Mouse (Mus musculus) myocyte (in vitro differentiated cells): ENCODE data around the gene CN725425. TPM values are rescaled to one million over a fixed set of nuclear protein-coding genes. Genes with fewer than 3 reads are reported as not detected.

ENCODE experiments used
- H3K27me3 ChIP-seq: one replicate; pipeline ENCODE4 v1.6.1; 2011; ENCODE audit not compliant: control insufficient read depth, insufficient read depth, insufficient read length
- H3K36me3 ChIP-seq: one replicate; pipeline ENCODE4 v1.6.1; 2011; ENCODE audit not compliant: control insufficient read depth, insufficient read depth
- H3K4me2 ChIP-seq: one replicate; pipeline ENCODE4 v1.6.1; 2011; ENCODE audit warnings: low read depth, control low read depth
- H3K4me3 ChIP-seq: one replicate; pipeline ENCODE4 v1.5.1; 2011; ENCODE audit warnings: mild to moderate bottlenecking, control low read depth, moderate library complexity
- H3K79me2 ChIP-seq: one replicate; pipeline ENCODE4 v1.6.1; 2011; ENCODE audit not compliant: control insufficient read depth, insufficient read depth
- H3ac ChIP-seq: one replicate; pipeline ENCODE4 v1.6.1; 2011; ENCODE audit not compliant: control insufficient read depth, insufficient read length
- CEBPB ChIP-seq: IDR thresholded peaks from 2 replicates; pipeline ENCODE4 v1.6.1; 2011; ENCODE audit warnings: mild to moderate bottlenecking, moderate library complexity; ENCODE audit not compliant: poor library complexity, insufficient read depth, severe bottlenecking
- E2F4 ChIP-seq: IDR thresholded peaks from one replicate; pipeline ENCODE4 v1.6.1; 2011; ENCODE audit warnings: mild to moderate bottlenecking, control low read depth, moderate library complexity; ENCODE audit not compliant: insufficient read depth
- MAX ChIP-seq: IDR thresholded peaks from one replicate; pipeline ENCODE4 v1.6.1; 2011; ENCODE audit warnings: low read depth, mild to moderate bottlenecking, control low read depth
- MYOD1 ChIP-seq, 3 experiments: IDR thresholded peaks; one replicate each; pipeline ENCODE4 v1.6.1; 2011; ENCODE audit warnings: control low read depth in 2 of 3, low read depth in 2 of 3, mild to moderate bottlenecking in 2 of 3, moderate library complexity in 1 of 3; ENCODE audit not compliant: insufficient read length in 2 of 3, control insufficient read depth in 1 of 3
- MYOG ChIP-seq, 3 experiments: IDR thresholded peaks; one replicate each; pipeline ENCODE4 v1.6.1; 2011; ENCODE audit warnings: control low read depth in 2 of 3, low read depth in 2 of 3, mild to moderate bottlenecking in 2 of 3; ENCODE audit not compliant: insufficient read length in 2 of 3, control insufficient read depth in 1 of 3, insufficient read depth in 1 of 3
- POLR2A ChIP-seq: IDR thresholded peaks from one replicate; pipeline ENCODE4 v1.6.1; 2011; ENCODE audit warnings: low read depth, mild to moderate bottlenecking, control low read depth, moderate library complexity; ENCODE audit not compliant: insufficient read length
- POLR2AphosphoS2 ChIP-seq: IDR thresholded peaks from one replicate; pipeline ENCODE4 v1.6.1; 2011; ENCODE audit warnings: low read depth, control low read depth; ENCODE audit not compliant: insufficient read length
- REST ChIP-seq: IDR thresholded peaks from one replicate; pipeline ENCODE4 v1.6.1; 2011; ENCODE audit warnings: mild to moderate bottlenecking, control low read depth, moderate library complexity; ENCODE audit not compliant: insufficient read depth, insufficient read length
- SRF ChIP-seq: IDR thresholded peaks from one replicate; pipeline ENCODE4 v1.6.1; 2011; ENCODE audit warnings: low read depth; ENCODE audit not compliant: control insufficient read depth, insufficient read length
- TCF12 ChIP-seq: IDR thresholded peaks from one replicate; pipeline ENCODE4 v1.6.1; 2011; ENCODE audit warnings: mild to moderate bottlenecking, control low read depth; ENCODE audit not compliant: poor library complexity, insufficient read depth, severe bottlenecking
- TCF3 ChIP-seq: IDR thresholded peaks from one replicate; pipeline ENCODE4 v1.6.1; 2011; ENCODE audit warnings: low read depth, control low read depth; ENCODE audit not compliant: insufficient read length
- USF1 ChIP-seq: IDR thresholded peaks from one replicate; pipeline ENCODE4 v1.6.1; 2011; ENCODE audit warnings: low read depth, mild to moderate bottlenecking, control low read depth, moderate library complexity
- polyA plus RNA-seq: library from polyadenylated mRNA; unstranded; fragments of >200 nt; fragmentation: generic; extraction: Trizol; gene quantifications from one replicate; pipeline ENCODE4 v1.2.1, GENCODE M21; 2012; ENCODE audit warnings: missing spikeins

The CN725425 gene
- polyA plus RNA-seq, 1 experiment: not detected

DNA sequence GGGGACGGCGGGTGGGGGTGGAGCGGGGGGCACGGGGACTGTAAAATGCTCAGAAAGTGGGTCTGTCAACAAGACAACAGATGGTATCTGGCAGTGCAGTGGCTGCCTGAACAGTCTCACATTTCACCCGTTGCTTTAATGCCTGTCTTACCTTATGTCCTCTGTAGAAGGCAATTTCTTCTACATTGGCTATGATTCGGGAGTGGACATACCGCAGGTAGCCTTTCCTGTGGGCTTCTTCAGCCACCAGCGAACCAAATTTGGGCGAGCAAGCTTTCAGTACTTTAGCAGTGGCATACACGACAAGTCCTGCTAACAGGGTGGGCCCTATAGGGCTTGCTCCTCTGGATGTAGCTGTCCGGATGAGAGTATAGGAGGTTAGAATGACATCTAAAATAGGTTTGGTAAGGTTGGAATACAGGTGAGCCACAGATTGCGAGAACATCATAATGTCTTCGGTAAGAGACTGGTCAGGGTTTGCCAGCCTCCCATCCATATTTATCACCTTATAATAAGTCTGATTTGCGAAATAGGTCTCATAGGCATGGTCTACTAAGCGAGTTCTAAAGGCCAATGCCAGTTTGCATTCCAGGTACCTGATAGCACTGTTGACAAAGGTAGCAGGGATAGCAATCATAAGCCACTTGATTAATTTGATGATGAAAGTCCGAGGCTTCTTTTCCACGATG lies 8.6 kb upstream of the CN725425 start:
- Histone ChIP-seq H3K36me3 (no peaks in the 10 kb centered on the region), H3ac (no peak overlapping the region), H3K4me3 (peak overlapping the region; percentile 32), H3K27me3 (no peaks in the 10 kb centered on the region), H3K79me2 (no peaks in the 10 kb centered on the region), H3K4me2 (peak overlapping the region; percentile 88)
- TF ChIP-seq E2F4 (no peak), TCF3 (no peak), CEBPB (no peak), TCF12 (no peak), POLR2A (no peak), USF1 (no peak), MYOD1 (IDR thresholded peaks at IDR 0.05; ENCODE audit: control insufficient read depth in 1 of 3, insufficient read length in 2 of 3, low read depth in 2 of 3) (no peak), POLR2AphosphoS2 (no peak), SRF (no peak), MYOG (IDR thresholded peaks at IDR 0.05; ENCODE audit: control insufficient read depth in 1 of 3, insufficient read depth in 1 of 3, insufficient read length in 2 of 3, low read depth in 2 of 3) (no peak), REST (no peak), MAX (no peak)

DNA sequence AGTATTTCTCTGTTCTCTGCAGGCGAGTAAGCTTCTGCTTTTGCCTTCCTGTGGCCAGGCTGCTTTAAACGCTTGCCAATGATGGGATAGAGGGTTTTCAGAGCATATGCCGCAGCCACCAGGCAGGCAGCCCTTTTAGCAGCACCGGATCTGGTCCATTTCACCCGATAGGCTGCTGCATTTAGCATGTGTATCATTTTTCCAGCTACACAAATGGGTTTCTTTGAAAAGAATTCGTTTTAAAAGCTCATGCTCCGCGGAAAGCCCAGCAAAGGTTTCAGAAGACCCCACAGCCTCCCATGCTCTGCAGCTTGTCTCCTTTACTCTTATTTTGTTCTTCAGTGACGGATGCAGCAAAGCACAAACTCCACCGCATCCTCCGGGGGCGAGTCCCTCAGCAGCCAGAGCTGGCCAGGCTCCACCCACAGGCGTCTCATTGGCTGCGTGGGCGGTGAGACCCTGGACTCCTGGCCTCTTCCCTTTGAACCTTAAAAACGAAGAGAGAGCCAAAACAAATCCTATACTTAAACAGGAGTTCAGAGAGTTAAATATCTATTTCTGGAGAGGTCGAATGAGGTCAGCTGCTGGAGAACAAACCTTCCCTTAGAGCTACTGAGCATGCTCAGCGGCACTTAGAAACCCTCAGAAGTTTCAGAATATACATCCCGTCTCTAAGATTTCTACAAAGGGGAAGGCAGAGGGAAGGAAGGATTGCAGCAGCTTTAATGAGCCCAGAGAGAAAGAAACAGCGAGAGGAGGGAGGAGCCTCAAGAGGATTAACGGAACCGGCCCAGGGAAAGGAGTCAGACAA lies 7.7 kb upstream of the CN725425 start, which contains the start of gene Abcd2:
TSS of gene Abcd2 (minus strand) at position 388 of the 811 bp plus-strand sequence.
- H3K79me2 ChIP-seq: no peaks in the 10 kb centered on the region
- peak within 1 kb of the TSS; percentile 32 for H3K4me3 ChIP-seq
- TF ChIP-seq TCF12 (no peak), POLR2AphosphoS2 (no peak)
- H3ac ChIP-seq: no peak within 1 kb of the TSS
- no peaks in the 10 kb centered on the region for H3K36me3 ChIP-seq
- no peaks in the 10 kb centered on the region for H3K27me3 ChIP-seq
- peak within 1 kb of the TSS; percentile 88 for H3K4me2 ChIP-seq

DNA sequence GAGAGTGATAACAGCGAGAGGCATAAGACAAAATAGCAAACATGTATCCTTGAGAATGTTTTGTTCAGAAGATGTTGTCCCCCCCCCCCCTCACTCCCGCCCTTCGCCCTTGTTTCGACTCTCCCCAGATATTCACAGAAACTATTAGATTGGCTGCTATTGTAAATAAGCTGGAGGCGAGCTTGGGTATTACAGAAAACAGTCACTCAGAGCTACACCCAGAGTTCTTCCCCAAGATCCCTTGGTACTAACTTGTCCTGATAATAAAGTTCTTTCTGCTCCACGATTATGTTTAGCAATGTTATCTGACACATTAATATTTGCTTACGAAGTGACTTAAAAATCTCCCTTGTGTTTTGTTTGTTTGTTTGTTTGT lies 7.1 kb upstream of the CN725425 start:
- H3ac ChIP-seq: no peak overlapping the region
- H3K27me3 ChIP-seq: no peaks in the 10 kb centered on the region
- no peaks in the 10 kb centered on the region for H3K36me3 ChIP-seq
- no peak for TF ChIP-seq TCF12
- TF ChIP-seq MAX: no peak
- no peak for TF ChIP-seq E2F4
- TF ChIP-seq USF1: no peak
- TF ChIP-seq CEBPB: no peak
- TF ChIP-seq SRF: no peak
- TF ChIP-seq TCF3: no peak
- no peak for TF ChIP-seq MYOG (IDR thresholded peaks at IDR 0.05; ENCODE audit: control insufficient read depth in 1 of 3, insufficient read depth in 1 of 3, insufficient read length in 2 of 3, low read depth in 2 of 3)
- H3K79me2 ChIP-seq: no peaks in the 10 kb centered on the region
- peak overlapping the region; percentile 88 for H3K4me2 ChIP-seq
- peak overlapping the region; percentile 32 for H3K4me3 ChIP-seq

DNA sequence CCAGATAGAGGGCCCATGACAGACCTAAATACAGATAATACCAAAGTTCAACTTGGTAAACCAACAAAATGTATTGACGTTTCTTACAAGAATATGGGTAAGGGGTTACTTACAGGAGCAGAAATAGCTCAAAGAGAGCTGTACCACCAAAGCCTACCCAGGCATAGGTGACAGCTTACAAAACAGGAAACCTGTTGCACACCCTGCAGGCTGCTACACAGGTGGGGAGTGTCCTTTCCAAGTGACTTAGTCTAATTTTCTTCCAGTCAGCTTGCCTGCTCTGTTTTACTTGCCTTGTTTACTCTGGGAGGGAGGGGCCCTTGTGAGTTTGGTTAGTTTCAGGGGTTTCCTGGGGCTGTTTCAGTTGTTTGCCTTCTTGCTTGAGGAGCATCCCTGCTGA lies 1.5 kb downstream of the CN725425 start:
- H3K27me3 ChIP-seq: no peaks in the 10 kb centered on the region
- no peak overlapping the region for H3K4me3 ChIP-seq
- no peak for TF ChIP-seq TCF3
- TF ChIP-seq POLR2AphosphoS2: no peak
- TF ChIP-seq TCF12: no peak
- no peak for TF ChIP-seq SRF
- TF ChIP-seq MAX: no peak
- TF ChIP-seq MYOD1 (IDR thresholded peaks at IDR 0.05; ENCODE audit: control insufficient read depth in 1 of 3, insufficient read length in 2 of 3, low read depth in 2 of 3): no peak
- TF ChIP-seq POLR2A: no peak
- TF ChIP-seq CEBPB: no peak
- no peak for TF ChIP-seq E2F4
- TF ChIP-seq MYOG (IDR thresholded peaks at IDR 0.05; ENCODE audit: control insufficient read depth in 1 of 3, insufficient read depth in 1 of 3, insufficient read length in 2 of 3, low read depth in 2 of 3): no peak
- no peak for TF ChIP-seq USF1
- no peak for TF ChIP-seq REST
- H3K79me2 ChIP-seq: no peaks in the 10 kb centered on the region
- no peaks in the 10 kb centered on the region for H3K36me3 ChIP-seq
- H3K4me2 ChIP-seq: no peak overlapping the region
- H3ac ChIP-seq: no peak overlapping the region
